In genomic region chr14:20885091-20885888, GRCm38 (mm10) we compare ENCODE assay signal across 8 mouse cellular contexts. TPM values are rescaled to one million over a fixed set of nuclear protein-coding genes. Genes with fewer than 3 reads are reported as not detected.
DNase-seq lines count a peak whose midpoint lies in the region; ATAC-seq and TF ChIP-seq lines count a peak whose summit lies in the region.

No protein-coding gene starts in this region.

- WGBS in limb, embryonic 10.5 days: 52% methylated on average over 10 of the region's 10 CpGs

- H3K27ac ChIP-seq in embryonic fibroblast, embryonic 13.5 days (ENCODE audit: insufficient read depth, low read length): peak overlapping the region; percentile 81
- H3K27ac ChIP-seq in limb, embryonic 10.5 days: 0 out of 2 replicates have a peak overlapping the region, but pooled peaks have one; percentile 53

- TF ChIP-seq CTCF in embryonic fibroblast, embryonic 13.5 days (IDR thresholded peaks at IDR 0.05; ENCODE audit: borderline replicate concordance, insufficient read depth, low read length): no peak

- H3K27me3 ChIP-seq in limb, embryonic 10.5 days (ENCODE audit: low read depth, poor library complexity, severe bottlenecking): no peaks in the 10 kb centered on the region

- peak; percentile 96 for ATAC-seq in megakaryocyte-erythroid progenitor cell, adult 5-6 weeks (replicated peaks; ENCODE audit: low FRiP score, low TSS enrichment, poor library complexity, severe bottlenecking)

- H3K4me3 ChIP-seq in embryonic fibroblast, embryonic 13.5 days (ENCODE audit: insufficient read depth, low read length): no peak overlapping the region
- no peak overlapping the region for H3K4me3 ChIP-seq in limb, embryonic 10.5 days

- TF ChIP-seq POLR2A in embryonic fibroblast, embryonic 13.5 days (IDR thresholded peaks at IDR 0.05; ENCODE audit: low read depth, low read length): no peak

- peaks cover 14% of the 10 kb centered on the region; the same call in 1 of the 2 replicates for H3K4me1 ChIP-seq in embryonic fibroblast, embryonic 13.5 days (ENCODE audit: control insufficient read depth, insufficient read depth, low read length)
- H3K4me1 ChIP-seq in limb, embryonic 10.5 days: peaks cover 24% of the 10 kb centered on the region

- no peaks in the 10 kb centered on the region for H3K9me3 ChIP-seq in limb, embryonic 10.5 days (replicated peaks)

- DNase-seq in A20 (ENCODE audit: low read depth, low spot score): peak; percentile 62
- peak; percentile 28 to 49 for DNase-seq in CD8-positive naive resting alpha-beta T cell, adult 2 months (ENCODE audit: low read depth in 2 of 2, low spot score in 2 of 2)
- DNase-seq in limb, embryonic 10.5 days (ENCODE audit: low spot score): no peak
- DNase-seq in thymus, postnatal 25 days: peak; percentile 46
- DNase-seq in gastrocnemius, adult 18-20 months (ENCODE audit: low spot score): no peak
- no peak for DNase-seq in cerebellum, adult 18-20 months

- H3K36me3 ChIP-seq in limb, embryonic 10.5 days: no peaks in the 10 kb centered on the region

RNA-seq across cellular contexts. Expression of gene Vcl, which starts 43.9 kb away (rescaled TPM):
- 494 and 636 TPM in 2 replicates for polyA plus RNA-seq in embryonic fibroblast, embryonic 13.5 days (2011; ENCODE audit: insufficient read length, low read depth, missing spikeins)
- polyA plus RNA-seq in limb, embryonic 10.5 days (2016; fragmentation: Nextera tagmentation; extraction: Ambion mirVana): 38.2 and 42.4 TPM in 2 replicates
- 56.7 and 62.3 TPM in 2 replicates for total RNA-seq in megakaryocyte-erythroid progenitor cell, adult 5-6 weeks (2014; fragmentation: Nextera tagmentation)
- total RNA-seq in megakaryocyte-erythroid progenitor cell, adult 5-6 weeks (2017): 55.2 and 63.7 TPM in 2 replicates
- total RNA-seq in gastrocnemius, adult 18-20 months (2021): 10 to 100 TPM; 62.3 to 64.9 TPM

RNA-seq across cellular contexts. Expression of gene Plau, which starts 48.8 kb away (rescaled TPM):
- polyA plus RNA-seq in embryonic fibroblast, embryonic 13.5 days (2011; ENCODE audit: insufficient read length, low read depth, missing spikeins): 75.9 and 142 TPM in 2 replicates
- 0.54 and 0.55 TPM in 2 replicates for polyA plus RNA-seq in limb, embryonic 10.5 days (2016; fragmentation: Nextera tagmentation; extraction: Ambion mirVana)
- total RNA-seq in megakaryocyte-erythroid progenitor cell, adult 5-6 weeks (2014; fragmentation: Nextera tagmentation): not detected in 2 replicates
- 0.38 TPM in 1 of 2 replicates, not detected in the other for total RNA-seq in megakaryocyte-erythroid progenitor cell, adult 5-6 weeks (2017)
- 10 to 100 TPM; 13.6 to 29.2 TPM for total RNA-seq in gastrocnemius, adult 18-20 months (2021)

Comparison
In these comparisons a context has a peak if more than half of its experiments do, and no peak if none do; other contexts are left out.
1. DNase-seq: peak in A20 (single experiment), CD8-positive naive resting alpha-beta T cell, adult 2 months (2 of 2) and thymus, postnatal 25 days (single experiment); none in limb, embryonic 10.5 days (single experiment), gastrocnemius, adult 18-20 months (single experiment) and cerebellum, adult 18-20 months (0 of 2).
2. RNA of gene Plau, which starts 48.8 kb away (total RNA-seq): 13.6 to 29.2 TPM in gastrocnemius, adult 18-20 months; 0.38 TPM in megakaryocyte-erythroid progenitor cell, adult 5-6 weeks; every median in the first group is over 10 times any median in the second.